ENCODE assay signal across 8 mouse cellular contexts in the genomic region with DNA sequence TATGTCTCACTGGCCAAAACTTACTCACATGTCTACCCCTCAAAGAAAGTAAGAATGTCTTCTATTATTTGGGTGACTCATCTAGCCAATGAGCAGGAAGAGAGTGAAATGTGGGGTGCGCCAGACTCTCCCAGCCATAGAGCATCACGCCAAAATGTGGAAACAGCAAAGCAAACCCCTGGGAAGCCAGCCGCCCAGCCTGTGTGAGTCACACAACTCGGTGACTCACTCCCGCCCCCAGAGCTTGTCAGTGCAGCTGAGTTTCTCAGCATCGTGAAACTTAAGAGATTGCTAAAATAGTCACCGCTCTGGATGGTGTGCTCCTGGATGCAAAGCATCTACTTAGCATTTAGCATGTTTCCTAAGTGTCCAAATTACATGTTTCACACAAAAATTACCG. TPM values are rescaled to one million over a fixed set of nuclear protein-coding genes. Genes with fewer than 3 reads are reported as not detected.
DNase-seq lines count a peak whose midpoint lies in the region; ATAC-seq and TF ChIP-seq lines count a peak whose summit lies in the region.

No protein-coding gene starts in this region.

- no peaks in the 10 kb centered on the region for H3K9me3 ChIP-seq in intestine, embryonic 14.5 days (ENCODE audit: control insufficient read depth, low read length)
- H3K9me3 ChIP-seq in limb, embryonic 15.5 days = no peaks in the 10 kb centered on the region; the same call in 1 of the 2 replicates
- no peaks in the 10 kb centered on the region for H3K9me3 ChIP-seq in neural tube, embryonic 12.5 days

- peak overlapping the region; percentile 37; the same call in 1 of the 2 replicates for H3K4me2 ChIP-seq in intestine, embryonic 14.5 days (ENCODE audit: low read length)
- H3K4me2 ChIP-seq in limb, embryonic 15.5 days = peak overlapping the region; percentile 24; the same call in 1 of the 2 replicates
- H3K4me2 ChIP-seq in neural tube, embryonic 12.5 days (replicated peaks) = peak overlapping the region; percentile 36; the same call in 1 of the 2 replicates

- intact Hi-C loops in gastrocnemius, postnatal 14 days (cut with DNase I; ENCODE audit: low total_unique reads) = no loop called here

- peak; percentile 80 to 90 for DNase-seq in adrenal gland, adult (ENCODE audit: inconsistent age in 2 of 2, low spot score in 1 of 2)
- DNase-seq in adrenal gland, postnatal 4 days (ENCODE audit: low spot score in 2 of 2) = no peak
- DNase-seq in gastrocnemius, postnatal 14 days = peak; percentile 80
- DNase-seq in intestine, embryonic 14.5 days (ENCODE audit: low spot score) = no peak
- no peak for DNase-seq in spleen, postnatal 4 days (ENCODE audit: low spot score in 2 of 2)

- peaks cover 45% of the 10 kb centered on the region for H3K4me1 ChIP-seq in bone marrow macrophage, adult 2 months (ENCODE audit: control insufficient read depth, insufficient read depth, low read length)
- no peaks in the 10 kb centered on the region for H3K4me1 ChIP-seq in intestine, embryonic 14.5 days (replicated peaks; ENCODE audit: control insufficient read depth, insufficient read depth, low read length)
- peaks cover 28% of the 10 kb centered on the region for H3K4me1 ChIP-seq in limb, embryonic 15.5 days
- H3K4me1 ChIP-seq in neural tube, embryonic 12.5 days = no peaks in the 10 kb centered on the region

- no peak overlapping the region for H3K9ac ChIP-seq in intestine, embryonic 14.5 days (ENCODE audit: low read length)
- H3K9ac ChIP-seq in limb, embryonic 15.5 days = no peak overlapping the region
- H3K9ac ChIP-seq in neural tube, embryonic 12.5 days = no peak overlapping the region

- H3K36me3 ChIP-seq in intestine, embryonic 14.5 days (ENCODE audit: control insufficient read depth, insufficient read depth, low read length) = no peaks in the 10 kb centered on the region
- H3K36me3 ChIP-seq in limb, embryonic 15.5 days = no peaks in the 10 kb centered on the region
- no peaks in the 10 kb centered on the region for H3K36me3 ChIP-seq in neural tube, embryonic 12.5 days

- 35% methylated on average over 8 of the region's 8 CpGs for WGBS in intestine, embryonic 14.5 days
- WGBS in limb, embryonic 15.5 days = 30% methylated on average over 8 of the region's 8 CpGs
- WGBS in neural tube, embryonic 12.5 days = 51% methylated on average over 8 of the region's 8 CpGs

- TF ChIP-seq CTCF in bone marrow macrophage, adult 2 months (IDR thresholded peaks at IDR 0.05; ENCODE audit: low read depth, low read length) = no peak

- H3K4me3 ChIP-seq in bone marrow macrophage, adult 2 months (ENCODE audit: insufficient read depth, low read length) = no peak overlapping the region
- H3K4me3 ChIP-seq in intestine, embryonic 14.5 days (ENCODE audit: low read depth, low read length) = peak overlapping the region; percentile 13; the same call in 1 of the 2 replicates
- H3K4me3 ChIP-seq in limb, embryonic 15.5 days = no peak overlapping the region
- H3K4me3 ChIP-seq in neural tube, embryonic 12.5 days = no peak overlapping the region

- TF ChIP-seq POLR2A in bone marrow macrophage, adult 2 months (IDR thresholded peaks at IDR 0.05; ENCODE audit: borderline replicate concordance, low read depth, low read length) = no peak

- peak; percentile 60; the same call in 1 of the 2 replicates for ATAC-seq in intestine, embryonic 14.5 days (replicated peaks; ENCODE audit: low FRiP score, low TSS enrichment, low read depth)
- peak; percentile 58; the same call in 1 of the 2 replicates for ATAC-seq in limb, embryonic 15.5 days (ENCODE audit: insufficient number of reproducible peaks, low FRiP score, low TSS enrichment, low read depth)
- no peak for ATAC-seq in neural tube, embryonic 12.5 days (ENCODE audit: low FRiP score, low read depth)

- H3K27me3 ChIP-seq in intestine, embryonic 14.5 days (replicated peaks; ENCODE audit: control insufficient read depth, insufficient read depth, low read length) = no peaks in the 10 kb centered on the region
- no peaks in the 10 kb centered on the region for H3K27me3 ChIP-seq in limb, embryonic 15.5 days
- H3K27me3 ChIP-seq in neural tube, embryonic 12.5 days (replicated peaks) = no peaks in the 10 kb centered on the region

- peak overlapping the region; percentile 22; the same call in 1 of the 2 replicates for H3K27ac ChIP-seq in bone marrow macrophage, adult 2 months (ENCODE audit: insufficient read depth, low read depth, low read length)
- H3K27ac ChIP-seq in intestine, embryonic 14.5 days (ENCODE audit: low read depth) = no peak overlapping the region
- peak overlapping the region; percentile 40 for H3K27ac ChIP-seq in limb, embryonic 15.5 days
- no peak overlapping the region for H3K27ac ChIP-seq in neural tube, embryonic 12.5 days

RNA-seq across cellular contexts. Expression of a gene that starts 28.9 kb away (rescaled TPM):
- total RNA-seq in adrenal gland, postnatal 4 days (2021) = 10 to 100 TPM; 15.1 to 17.9 TPM
- polyA plus RNA-seq in bone marrow macrophage, adult 2 months (2012; ENCODE audit: insufficient read depth, insufficient read length, missing spikeins) = 8.3 and 9.2 TPM in 2 replicates
- total RNA-seq in gastrocnemius, postnatal 14 days (2021) = 10 to 100 TPM; 17.0 to 35.4 TPM
- 7.0 and 7.7 TPM in 2 replicates for polyA plus RNA-seq in intestine, embryonic 14.5 days (2014; fragmentation: Nextera tagmentation; extraction: Ambion mirVana)
- 7.6 and 8.7 TPM in 2 replicates for polyA plus RNA-seq in limb, embryonic 15.5 days (2015; fragmentation: Nextera tagmentation; extraction: Ambion mirVana)
- polyA plus RNA-seq in neural tube, embryonic 12.5 days (2016; fragmentation: Nextera tagmentation; extraction: Ambion mirVana) = 18.9 and 20.3 TPM in 2 replicates

Comparison
In these comparisons a context has a peak if more than half of its experiments do, and no peak if none do; other contexts are left out.
1. DNase-seq: peak in adrenal gland, adult (2 of 2) and gastrocnemius, postnatal 14 days (single experiment); none in adrenal gland, postnatal 4 days (0 of 2), intestine, embryonic 14.5 days (single experiment) and spleen, postnatal 4 days (0 of 2).
2. H3K27ac ChIP-seq: peak in bone marrow macrophage, adult 2 months (single experiment) and limb, embryonic 15.5 days (single experiment); none in intestine, embryonic 14.5 days (single experiment) and neural tube, embryonic 12.5 days (single experiment).
3. Peak in every context shown above with its lines, with median percentiles within 50 percentile points of each other: H3K4me2 ChIP-seq.